Mouse (Mus musculus): ENCODE results near the gene Pnpla2.
"Not testable (repeated sequence)": the region's sequence is repeated elsewhere in the genome, so short reads cannot be mapped to it uniquely, and the experiment has no call there.

Gene Pnpla2

DNA sequence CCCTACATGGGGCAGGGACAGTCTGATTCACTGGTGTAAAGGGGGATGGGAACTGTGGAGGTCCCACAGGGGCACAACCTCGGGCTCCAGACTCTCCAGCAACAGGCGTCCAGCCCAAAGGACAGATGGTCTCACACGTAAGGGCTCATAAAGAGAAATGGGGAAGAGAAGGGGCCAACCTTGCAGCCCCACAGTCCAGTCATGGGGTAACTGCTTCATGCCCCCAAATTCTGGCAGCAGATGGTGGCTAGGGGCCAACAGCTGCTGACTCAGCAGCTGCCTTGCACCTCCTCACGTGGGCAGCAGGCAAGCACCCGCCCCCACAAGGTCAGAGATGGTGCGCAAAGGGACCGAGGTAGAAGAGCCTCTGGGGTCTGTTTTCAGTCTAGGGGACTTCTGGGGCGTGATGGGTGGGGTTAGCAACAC, 22.8 kb upstream of the Pnpla2 start:
- DNase-seq = no peak

GRCm38 (mm10) chr7:141432741-141433516, 22.1 kb upstream of the Pnpla2 start:
- DNase-seq = no peak

GRCm38 (mm10) chr7:141433517-141434400, 21.2 kb upstream of the Pnpla2 start:
- DNase-seq = no peak

DNA sequence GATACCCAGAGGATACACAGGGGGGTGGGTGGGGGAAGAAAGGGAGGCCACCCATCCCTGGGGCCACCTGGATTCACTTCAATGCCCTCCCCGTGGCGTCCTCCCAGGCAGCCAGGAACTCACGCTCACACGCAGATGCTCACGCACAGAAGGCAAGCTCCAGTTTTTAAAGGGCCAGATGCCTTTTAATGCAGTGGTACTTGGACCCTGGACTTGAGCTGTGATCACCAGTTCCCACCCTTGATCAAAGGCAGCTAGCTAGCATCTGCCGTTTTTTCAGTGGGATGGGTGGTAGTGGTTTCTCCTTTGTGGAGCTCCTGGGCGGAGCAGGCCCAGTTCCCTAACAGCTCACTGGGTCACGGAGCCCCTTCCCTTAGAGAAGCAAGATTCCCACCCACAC, 20.5 kb upstream of the Pnpla2 start:
- peak; percentile 54 for DNase-seq

GRCm38 (mm10) chr7:141435129-141435855, 19.7 kb upstream of the Pnpla2 start:
- peak; percentile 81 for DNase-seq

GRCm38 (mm10) chr7:141435856-141436522, 19.0 kb upstream of the Pnpla2 start:
- no peak for DNase-seq

GRCm38 (mm10) chr7:141436523-141436892, 18.5 kb upstream of the Pnpla2 start:
- DNase-seq = no peak

DNA sequence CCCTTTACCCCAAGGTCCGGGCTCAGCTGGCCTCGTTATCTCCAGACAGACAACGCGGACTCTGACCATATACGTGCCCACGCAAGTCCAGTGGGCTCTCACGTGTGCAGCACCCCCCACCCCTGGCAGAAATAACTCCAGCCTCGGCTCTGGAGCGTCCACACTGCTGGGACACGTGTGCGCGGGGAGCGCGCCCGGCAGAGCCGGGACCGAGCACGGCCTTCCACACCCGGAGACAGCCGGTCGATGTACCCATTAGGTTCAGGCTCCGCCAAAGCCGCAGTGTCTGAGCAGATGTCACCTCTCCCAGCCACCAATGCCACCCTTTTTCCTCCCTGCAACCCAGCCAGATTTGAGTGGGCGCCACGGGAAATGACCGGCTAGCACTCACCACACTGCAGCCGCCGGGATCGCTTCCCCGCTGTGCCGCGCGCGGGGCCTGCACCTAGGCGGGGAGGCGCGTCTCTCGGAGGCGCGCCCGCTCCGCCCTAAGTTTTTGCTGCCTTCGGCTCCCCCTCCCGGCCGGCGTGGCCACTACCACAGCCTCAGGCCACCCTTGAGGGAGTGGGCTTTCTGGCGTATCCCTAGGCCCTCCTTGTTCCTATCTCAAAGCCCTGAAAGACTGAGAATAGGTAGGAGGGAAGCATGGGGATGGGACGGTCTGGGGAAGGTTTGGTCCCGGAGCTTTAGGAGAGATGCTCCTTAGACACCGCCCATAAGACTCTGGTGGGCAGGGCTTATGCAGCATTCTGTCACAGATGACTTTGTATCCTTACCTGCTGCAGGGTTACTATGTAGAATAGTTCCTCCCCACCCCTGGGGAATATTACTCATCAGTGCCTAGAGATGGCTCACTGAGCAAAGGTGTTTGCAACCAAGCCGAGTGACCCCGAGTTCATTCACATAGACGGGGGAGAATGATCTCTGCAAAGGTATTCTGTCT, 17.5 kb upstream of the Pnpla2 start, which contains the start of gene Slc25a22:
Slc25a22 (minus strand) TSS at position 715 of the 943 bp plus-strand sequence.
- peak; percentile 90 for DNase-seq

DNA sequence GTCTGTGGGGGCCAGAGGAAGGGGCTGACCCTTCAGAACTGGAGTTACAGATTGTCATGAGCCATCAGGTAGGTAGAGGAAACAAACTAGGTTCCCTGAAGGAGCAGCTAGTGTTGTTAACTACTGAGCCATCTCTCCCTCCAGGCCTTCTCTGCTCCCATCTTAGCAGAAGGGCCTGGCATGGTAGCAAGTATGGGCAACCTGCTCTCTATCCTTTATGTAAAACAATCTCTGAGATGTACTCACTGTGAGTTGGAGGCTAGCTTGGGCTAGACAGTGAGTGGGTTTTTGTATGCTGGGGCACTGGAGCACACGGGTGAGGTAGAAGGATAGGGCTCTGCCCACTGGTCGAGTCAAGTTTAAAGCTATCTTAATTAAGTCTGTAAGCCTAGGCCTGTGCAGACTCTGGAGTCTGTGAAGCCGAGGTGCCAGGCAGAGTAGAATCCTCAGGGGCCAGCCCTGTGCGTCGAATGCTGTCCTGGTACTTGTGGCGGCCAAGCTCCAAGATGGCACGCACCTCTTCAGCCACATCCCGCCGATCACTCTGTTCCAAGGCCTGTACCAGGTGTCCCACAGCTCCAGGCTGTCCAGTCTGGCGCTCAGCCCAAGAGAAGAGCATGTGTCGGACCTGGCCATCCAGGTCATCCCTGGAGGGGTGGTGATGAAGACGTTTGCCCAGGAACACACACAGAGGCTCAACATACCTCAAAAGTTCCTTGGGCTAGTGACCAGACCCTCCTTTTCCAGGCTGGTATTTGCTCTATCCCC, 16.6 kb upstream of the Pnpla2 start:
- no peak for DNase-seq

DNA sequence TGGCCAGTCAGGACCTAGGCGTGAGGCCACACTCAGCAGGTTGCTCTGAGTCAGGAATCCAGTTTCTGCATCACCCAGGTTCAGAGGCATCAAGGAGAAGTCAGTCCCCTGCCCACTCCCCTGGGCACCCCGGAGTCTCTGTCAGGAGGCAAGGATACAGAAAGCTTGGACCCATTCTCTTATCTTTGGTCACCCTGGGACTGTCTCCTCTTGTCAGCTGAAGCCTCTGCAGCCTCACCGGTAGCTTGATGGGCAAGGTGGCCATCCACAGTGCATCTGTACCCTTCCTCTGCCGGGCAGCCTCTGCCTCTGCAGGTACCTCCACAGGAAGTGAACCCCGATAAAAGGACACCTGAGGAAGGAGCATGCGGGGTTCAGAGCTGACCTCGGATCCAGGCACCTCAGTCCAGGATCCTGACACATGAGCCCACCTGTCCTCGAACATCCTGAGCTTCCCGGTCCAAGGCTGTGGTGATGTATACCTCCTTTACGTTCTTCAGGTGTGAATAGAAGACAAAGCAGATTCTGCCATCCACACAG, 15.8 kb upstream of the Pnpla2 start:
- no peak for DNase-seq

DNA sequence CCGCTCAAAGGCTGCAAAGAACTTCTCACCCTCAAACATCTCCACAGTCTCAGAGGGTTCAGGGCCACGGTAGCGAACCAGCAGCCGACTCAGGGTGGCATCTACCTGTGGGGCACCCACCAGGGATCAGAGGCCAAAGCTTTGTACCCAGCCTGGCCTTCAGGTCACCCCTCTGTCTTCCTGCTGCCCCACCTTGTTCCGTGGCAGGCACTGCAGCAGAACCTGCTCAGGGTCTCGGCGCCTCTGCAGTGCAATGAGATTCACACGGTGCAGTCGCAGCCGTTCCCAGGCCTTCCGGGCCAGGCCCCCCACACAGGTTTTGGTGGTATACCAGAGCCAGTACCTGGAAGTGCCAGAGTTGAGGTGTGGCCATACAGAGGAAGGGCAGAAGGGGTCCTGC, 15.2 kb upstream of the Pnpla2 start:
- DNase-seq = no peak

DNA sequence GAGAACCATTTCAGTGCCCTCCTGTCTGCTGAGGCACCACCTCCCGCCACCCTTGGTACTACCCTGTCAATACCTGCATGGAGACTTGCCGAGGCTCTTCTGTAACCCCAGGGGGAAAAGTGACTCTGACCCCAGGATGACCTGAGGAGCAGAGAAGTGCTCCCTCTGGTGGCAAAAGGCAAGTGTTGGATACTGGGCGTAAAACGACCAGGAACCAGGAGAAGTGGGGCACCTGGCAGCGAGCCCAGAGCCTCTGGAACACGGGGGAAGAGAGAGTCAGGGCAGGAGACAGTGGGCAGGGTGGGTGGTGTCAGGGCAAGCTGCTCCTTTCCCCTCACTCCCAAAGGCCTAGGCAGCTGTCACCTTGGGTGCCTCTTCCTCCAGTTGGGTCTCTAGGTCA, 14.4 kb upstream of the Pnpla2 start:
- DNase-seq = peak; percentile 80

DNA sequence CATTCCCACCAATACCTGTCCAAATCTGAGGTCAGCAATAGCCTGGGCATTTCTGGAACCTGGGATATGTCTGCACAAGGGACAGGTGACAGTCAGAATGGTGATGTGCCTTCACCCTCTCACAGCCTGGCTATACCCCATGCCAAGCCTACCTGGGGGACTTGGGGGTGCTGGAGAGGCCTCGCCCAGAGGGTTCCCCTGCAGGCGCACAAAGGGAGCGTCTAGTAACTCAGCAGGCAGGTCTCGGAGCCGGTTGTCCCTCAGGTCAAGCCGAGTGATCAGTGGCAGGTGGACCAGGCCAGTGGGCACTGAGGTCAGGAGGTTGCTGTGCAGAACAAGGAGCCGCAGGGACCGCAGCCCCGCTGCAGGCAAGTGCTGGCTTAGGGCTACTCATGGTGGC, 13.5 kb upstream of the Pnpla2 start:
- no peak for DNase-seq

GRCm38 (mm10) chr7:141442199-141442598, 12.8 kb upstream of the Pnpla2 start:
- DNase-seq = no peak

GRCm38 (mm10) chr7:141443081-141443821, 11.7 kb upstream of the Pnpla2 start:
- no peak for DNase-seq

DNA sequence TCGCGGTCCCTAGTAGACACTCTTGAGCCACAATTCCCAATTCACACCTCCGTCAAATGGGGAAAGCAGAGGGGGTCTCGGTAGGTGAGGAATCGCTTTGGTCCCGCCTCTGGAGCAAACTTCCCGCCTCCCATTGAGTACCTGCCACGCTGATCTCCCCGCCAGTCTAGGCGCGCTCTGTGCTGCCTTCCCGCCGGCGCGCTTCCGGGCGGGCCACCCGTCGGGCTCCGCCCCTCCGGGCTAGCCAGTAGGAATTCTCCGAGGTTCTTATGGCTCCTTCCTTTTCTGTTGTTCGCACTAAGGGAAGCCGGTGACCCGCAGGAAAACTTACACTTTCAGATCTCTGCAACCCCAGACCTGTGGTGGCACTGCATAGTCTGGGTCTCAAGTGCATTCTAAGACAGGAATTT, 11.2 kb upstream of the Pnpla2 start, which contains the start of gene Pidd1:
Pidd1 (minus strand) TSS at position 198 of the 410 bp plus-strand sequence.
- DNase-seq = peak; percentile 77

GRCm38 (mm10) chr7:141446374-141446773, 8.6 kb upstream of the Pnpla2 start:
- DNase-seq = not testable (repeated sequence)

GRCm38 (mm10) chr7:141447110-141447991, 7.6 kb upstream of the Pnpla2 start, which contains the start of gene Rplp2:
Gene Rplp2 (plus strand): TSS chr7:141447370.
- DNase-seq = peak; percentile 95

Data from lung, postnatal 36 days (tissue).